In the genomic region with DNA sequence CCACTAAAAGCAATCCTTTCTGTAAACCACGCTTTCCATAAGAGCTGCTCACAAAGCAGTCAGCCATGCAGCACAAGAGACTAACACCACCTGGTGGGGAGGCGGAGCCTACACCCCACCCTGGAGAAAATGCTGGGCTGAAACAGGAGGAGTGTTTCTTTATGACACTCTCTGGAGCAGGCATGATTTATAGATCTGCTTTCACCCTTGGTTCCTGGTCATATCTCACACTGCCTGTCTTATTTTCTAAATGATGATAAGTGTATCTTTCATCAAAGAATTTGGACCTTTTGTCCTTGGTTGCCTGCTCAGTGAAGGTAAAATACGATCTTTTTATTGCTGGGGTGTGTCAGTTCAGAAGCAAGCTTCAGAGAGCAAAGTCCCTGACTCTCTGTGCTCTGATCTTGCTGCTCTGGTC, we compare ENCODE assay signal across 17 mouse cellular contexts. TPM values are rescaled to one million over a fixed set of nuclear protein-coding genes. Genes with fewer than 3 reads are reported as not detected.
A peak's percentile ranks its signal among the peaks of the same experiment; 100 is the strongest.
DNase-seq lines count a peak whose midpoint lies in the region; ATAC-seq lines count a peak whose summit lies in the region.
"Had no signal": no experiment of that assay in that cellular context is flagged by ENCODE, and none has a peak within 500 bp of the region (broad histone marks: within the 10 kb centered on the region; RNA-seq: fewer than 3 reads in every experiment).

No protein-coding gene starts in this region.

- H3K36me3 ChIP-seq in heart, embryonic 10.5 days, result peaks cover 67% of the 10 kb centered on the region

- H3K27me3 ChIP-seq in heart, embryonic 10.5 days (ENCODE audit: insufficient read depth, poor library complexity, severe bottlenecking), result no peaks in the 10 kb centered on the region
- H3K27me3 ChIP-seq: hindbrain, embryonic 12.5 days had no signal

- no peak overlapping the region for H3K27ac ChIP-seq in heart, embryonic 10.5 days
- H3K27ac ChIP-seq: hindbrain, embryonic 12.5 days had no signal

- peak; percentile 32; the same call in 1 of the 2 replicates for ATAC-seq in megakaryocyte-erythroid progenitor cell, adult 5-6 weeks (replicated peaks; ENCODE audit: low FRiP score, low TSS enrichment, poor library complexity, severe bottlenecking)
- ATAC-seq: CD4-positive, CD25-positive, alpha-beta regulatory T cell, adult 4 months; forebrain, embryonic 16.5 days had no signal

- 76% methylated on average over 3 of the region's 3 CpGs for WGBS in heart, embryonic 10.5 days

- no peaks in the 10 kb centered on the region for H3K9me3 ChIP-seq in heart, embryonic 10.5 days
- H3K9me3 ChIP-seq: hindbrain, embryonic 12.5 days had no signal

- DNase-seq in kidney, postnatal 4 days, result peak; percentile 40 to 59
- no peak for DNase-seq in kidney, adult 18-20 months
- peak; percentile 26 for DNase-seq in right cerebral cortex, postnatal 25 days
- no peak for DNase-seq in right cerebral cortex, postnatal 4 days
- DNase-seq in heart, embryonic 10.5 days (ENCODE audit: low spot score), result no peak
- no peak for DNase-seq in ovary, postnatal 10 days (ENCODE audit: low spot score)
- DNase-seq: adrenal gland, postnatal 14 days; cerebellum, postnatal 10 days; heart, adult 18-20 months; kidney, postnatal 36 days; lung, adult 2 months; thymus, adult 18-20 months had no signal

- H3K4me1 ChIP-seq in heart, embryonic 10.5 days, result no peaks in the 10 kb centered on the region
- H3K4me1 ChIP-seq: hindbrain, embryonic 12.5 days had no signal

- H3K4me3 ChIP-seq in heart, embryonic 10.5 days, result no peak overlapping the region
- H3K4me3 ChIP-seq: erythroblast, embryonic 14.5 days; hindbrain, embryonic 12.5 days had no signal

RNA-seq across cellular contexts. Expression of gene Donson, which starts 14.2 kb away (rescaled TPM):
- total RNA-seq in megakaryocyte-erythroid progenitor cell, adult 5-6 weeks (2014; fragmentation: Nextera tagmentation), result 20.7 and 28.4 TPM in 2 replicates
- total RNA-seq in megakaryocyte-erythroid progenitor cell, adult 5-6 weeks (2017), result 44.6 and 49.3 TPM in 2 replicates
- 20.7 and 30.3 TPM in 2 replicates for polyA plus RNA-seq in heart, embryonic 10.5 days (2016; fragmentation: Nextera tagmentation; extraction: Ambion mirVana)

RNA-seq across cellular contexts. Expression of gene Cryzl1, which starts 26.0 kb away (rescaled TPM):
- 33.7 and 72.0 TPM in 2 replicates for total RNA-seq in megakaryocyte-erythroid progenitor cell, adult 5-6 weeks (2014; fragmentation: Nextera tagmentation)
- 33.2 and 69.5 TPM in 2 replicates for total RNA-seq in megakaryocyte-erythroid progenitor cell, adult 5-6 weeks (2017)
- 58.0 and 60.3 TPM in 2 replicates for polyA plus RNA-seq in heart, embryonic 10.5 days (2016; fragmentation: Nextera tagmentation; extraction: Ambion mirVana)

RNA-seq across cellular contexts. Expression of gene Itsn1, which starts 26.3 kb away (rescaled TPM):
- total RNA-seq in megakaryocyte-erythroid progenitor cell, adult 5-6 weeks (2014; fragmentation: Nextera tagmentation), result 24.0 and 27.8 TPM in 2 replicates
- 6.8 and 28.4 TPM in 2 replicates for total RNA-seq in megakaryocyte-erythroid progenitor cell, adult 5-6 weeks (2017)
- polyA plus RNA-seq in heart, embryonic 10.5 days (2016; fragmentation: Nextera tagmentation; extraction: Ambion mirVana), result 26.0 and 26.5 TPM in 2 replicates

RNA-seq across cellular contexts. Expression of gene Son, which starts 55.5 kb away (rescaled TPM):
- total RNA-seq in megakaryocyte-erythroid progenitor cell, adult 5-6 weeks (2014; fragmentation: Nextera tagmentation), result 233 and 272 TPM in 2 replicates
- total RNA-seq in megakaryocyte-erythroid progenitor cell, adult 5-6 weeks (2017), result 196 and 233 TPM in 2 replicates
- 79.3 and 93.6 TPM in 2 replicates for polyA plus RNA-seq in heart, embryonic 10.5 days (2016; fragmentation: Nextera tagmentation; extraction: Ambion mirVana)

RNA-seq across cellular contexts. Expression of gene Gart, which starts 56.0 kb away (rescaled TPM):
- total RNA-seq in megakaryocyte-erythroid progenitor cell, adult 5-6 weeks (2014; fragmentation: Nextera tagmentation), result 238 and 326 TPM in 2 replicates
- total RNA-seq in megakaryocyte-erythroid progenitor cell, adult 5-6 weeks (2017), result 560 and 702 TPM in 2 replicates
- 125 and 144 TPM in 2 replicates for polyA plus RNA-seq in heart, embryonic 10.5 days (2016; fragmentation: Nextera tagmentation; extraction: Ambion mirVana)

Comparison
In these comparisons a context has a peak if more than half of its experiments do, and no peak if none do; other contexts are left out.
1. DNase-seq: peak in kidney, postnatal 4 days (2 of 2) and right cerebral cortex, postnatal 25 days (single experiment); none in kidney, adult 18-20 months (single experiment), right cerebral cortex, postnatal 4 days (single experiment), heart, embryonic 10.5 days (single experiment) and ovary, postnatal 10 days (single experiment).